Mouse (Mus musculus): ENCODE results near the gene Pgm2. TPM values are rescaled to one million over a fixed set of nuclear protein-coding genes. Genes with fewer than 3 reads are reported as not detected.
A peak's percentile ranks its signal among the peaks of the same experiment; 100 is the strongest.

Pgm2 gene
- total and polyA plus RNA-seq, 2 experiments from 2014 or later = 6.5 to 10.4 TPM

DNA sequence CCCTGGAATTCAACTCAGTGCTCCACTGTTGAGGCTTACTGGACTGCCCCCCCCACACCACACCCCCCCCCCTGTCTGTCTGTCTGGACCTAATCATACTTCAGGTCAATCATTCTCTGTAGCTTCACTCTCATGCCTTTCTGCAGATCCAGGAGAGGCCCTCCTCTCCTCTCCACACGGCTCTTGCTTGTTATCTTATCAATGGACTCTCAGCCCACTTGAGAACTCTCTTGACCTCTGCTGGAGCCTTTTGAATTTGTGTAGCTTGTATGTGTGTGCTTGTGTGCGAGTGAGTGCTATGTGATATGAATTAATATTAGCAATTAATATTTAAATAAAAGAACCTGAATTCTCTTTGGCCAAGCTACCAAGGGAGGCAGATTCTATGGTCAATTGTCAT, 26.6 kb upstream of the Pgm2 start:
- H3K9me3 ChIP-seq (replicated peaks; ENCODE audit: control insufficient read depth, low read length) = no peaks in the 10 kb centered on the region
- no peak for DNase-seq (ENCODE audit: low spot score)
- peaks cover 73% of the 10 kb centered on the region for H3K27me3 ChIP-seq (ENCODE audit: control insufficient read depth, insufficient read depth, low read length)
- no peak overlapping the region for H3K9ac ChIP-seq (replicated peaks; ENCODE audit: low read depth, low read length)
- no peak overlapping the region for H3K4me2 ChIP-seq (ENCODE audit: low read depth, low read length)
- no peaks in the 10 kb centered on the region for H3K36me3 ChIP-seq (replicated peaks; ENCODE audit: control insufficient read depth, insufficient read depth, low read length)
- WGBS = 15% methylated on average over 2 of the region's 2 CpGs
- H3K4me3 ChIP-seq (ENCODE audit: low read depth, low read length) = no peak overlapping the region
- TF ChIP-seq CTCF (IDR thresholded peaks at IDR 0.05; ENCODE audit: low read depth) = no peak
- peaks cover 8% of the 10 kb centered on the region for H3K4me1 ChIP-seq (ENCODE audit: control insufficient read depth, insufficient read depth)
- H3K27ac ChIP-seq (ENCODE audit: low read depth) = no peak overlapping the region
- ATAC-seq (ENCODE audit: insufficient read depth, low read depth) = no peak

DNA sequence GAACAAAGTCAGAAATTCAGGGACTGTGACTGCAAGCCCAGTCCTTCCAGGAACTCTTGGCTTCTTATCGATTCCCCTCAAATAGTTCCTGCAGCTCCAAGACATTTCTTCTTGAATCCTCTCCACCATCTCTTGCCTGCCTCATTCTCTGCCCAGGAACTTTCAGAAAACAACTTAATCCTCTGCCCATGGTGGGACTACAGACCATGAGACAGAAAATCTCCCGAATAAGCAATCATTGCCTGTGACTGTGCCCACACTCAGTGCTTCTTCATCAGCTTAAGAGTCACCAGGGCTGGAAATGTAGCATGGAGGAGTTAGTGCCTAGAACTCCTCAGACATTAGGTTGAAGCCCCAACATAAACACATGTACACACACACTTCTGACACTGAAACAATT, 25.2 kb upstream of the Pgm2 start:
- Histone ChIP-seq H3K9ac (replicated peaks; ENCODE audit: low read depth, low read length) (no peak overlapping the region), H3K4me2 (ENCODE audit: low read depth, low read length) (no peak overlapping the region), H3K9me3 (replicated peaks; ENCODE audit: control insufficient read depth, low read length) (no peaks in the 10 kb centered on the region), H3K27ac (ENCODE audit: low read depth) (no peak overlapping the region), H3K4me1 (ENCODE audit: control insufficient read depth, insufficient read depth) (peaks cover 8% of the 10 kb centered on the region), H3K27me3 (ENCODE audit: control insufficient read depth, insufficient read depth, low read length) (peaks cover 59% of the 10 kb centered on the region), H3K36me3 (replicated peaks; ENCODE audit: control insufficient read depth, insufficient read depth, low read length) (no peaks in the 10 kb centered on the region), H3K4me3 (ENCODE audit: low read depth, low read length) (no peak overlapping the region)
- ATAC-seq (ENCODE audit: insufficient read depth, low read depth) = no peak
- no peak for DNase-seq (ENCODE audit: low spot score)
- WGBS = 63% methylated on average over 2 of the region's 2 CpGs
- TF ChIP-seq CTCF (IDR thresholded peaks at IDR 0.05; ENCODE audit: low read depth) (no peak), EP300 (IDR thresholded peaks at IDR 0.05; ENCODE audit: low read depth) (no peak)

DNA sequence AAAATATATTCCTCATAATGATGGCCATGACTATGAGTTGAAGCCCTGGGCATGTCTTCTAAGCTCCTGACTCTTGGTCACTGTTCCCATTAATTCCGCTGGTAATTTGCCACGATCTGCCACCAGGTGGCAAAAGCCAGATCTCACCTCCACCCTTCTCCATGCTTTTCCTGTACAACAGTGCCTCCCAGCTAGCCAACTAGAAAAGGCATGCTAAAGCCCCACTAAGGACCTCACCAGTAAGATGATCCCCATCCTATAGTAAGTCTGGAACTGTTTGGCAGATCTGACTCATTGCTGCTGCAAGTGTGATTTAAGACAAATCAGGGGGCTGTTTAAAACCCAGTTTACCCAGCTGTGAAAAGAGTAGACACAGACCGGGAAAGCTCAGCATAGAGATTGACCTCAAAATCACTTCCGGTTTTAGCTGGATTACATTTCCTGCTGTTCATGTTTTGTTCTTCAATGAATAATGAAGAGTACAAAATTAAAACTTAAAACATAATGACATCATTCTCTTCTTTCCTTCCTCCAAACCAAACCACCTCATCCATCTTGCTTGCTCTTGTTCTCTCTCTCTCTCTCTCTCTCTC, 22.6 kb upstream of the Pgm2 start:
- no peaks in the 10 kb centered on the region for H3K36me3 ChIP-seq (replicated peaks; ENCODE audit: control insufficient read depth, insufficient read depth, low read length)
- ATAC-seq (ENCODE audit: insufficient read depth, low read depth) (peak; percentile 89), DNase-seq (ENCODE audit: low spot score) (peak; percentile 86)
- H3K27me3 ChIP-seq (ENCODE audit: control insufficient read depth, insufficient read depth, low read length) = peaks cover 37% of the 10 kb centered on the region
- H3K4me3 ChIP-seq (ENCODE audit: low read depth, low read length) = no peak overlapping the region
- WGBS = 26% methylated on average over 4 of the region's 4 CpGs
- no peak overlapping the region for H3K9ac ChIP-seq (replicated peaks; ENCODE audit: low read depth, low read length)
- peak; percentile 98 for TF ChIP-seq CTCF (IDR thresholded peaks at IDR 0.05; ENCODE audit: low read depth)
- no peak for TF ChIP-seq EP300 (IDR thresholded peaks at IDR 0.05; ENCODE audit: low read depth)
- H3K4me1 ChIP-seq (ENCODE audit: control insufficient read depth, insufficient read depth) = no peaks in the 10 kb centered on the region
- H3K9me3 ChIP-seq (replicated peaks; ENCODE audit: control insufficient read depth, low read length) = no peaks in the 10 kb centered on the region
- no peak overlapping the region for H3K4me2 ChIP-seq (ENCODE audit: low read depth, low read length)
- H3K27ac ChIP-seq (ENCODE audit: low read depth) = no peak overlapping the region

DNA sequence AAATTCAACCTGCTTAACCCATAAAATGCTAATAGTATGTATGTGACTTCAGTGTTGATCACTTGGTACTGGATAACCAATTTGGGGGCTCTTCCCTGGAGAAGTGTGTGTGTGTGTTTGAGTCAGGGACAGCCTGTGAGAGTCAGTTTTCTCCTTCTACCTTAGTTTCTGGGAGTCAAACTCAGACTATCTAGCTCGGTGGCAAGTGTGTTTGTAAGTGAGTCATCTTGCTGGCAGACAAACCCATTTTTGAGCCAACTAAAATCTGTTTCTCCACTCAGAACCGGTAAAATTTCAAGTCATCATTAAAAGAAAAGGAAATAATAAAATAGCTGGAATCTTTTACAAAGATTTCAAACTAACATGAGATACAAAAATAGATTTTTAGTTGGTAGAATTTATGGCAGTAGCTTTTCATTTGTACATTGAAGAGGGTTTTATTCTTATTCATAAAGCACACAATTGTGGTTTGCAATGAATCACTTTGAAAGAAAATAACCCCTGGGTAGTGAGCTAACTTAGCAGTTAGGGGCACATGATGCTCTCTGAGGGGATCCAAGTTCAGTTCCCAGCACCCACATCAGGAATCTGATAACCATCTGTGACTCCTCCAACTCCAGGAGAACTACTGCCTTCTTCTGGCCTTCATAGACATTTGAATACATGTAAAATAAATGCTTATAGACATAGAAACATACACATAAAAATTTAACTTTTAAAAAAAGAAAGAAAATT, 21.8 kb upstream of the Pgm2 start:
- DNase-seq (ENCODE audit: low spot score) = no peak
- H3K9me3 ChIP-seq (replicated peaks; ENCODE audit: control insufficient read depth, low read length) = no peaks in the 10 kb centered on the region
- TF ChIP-seq EP300 (IDR thresholded peaks at IDR 0.05; ENCODE audit: low read depth) = no peak
- no peak for TF ChIP-seq CTCF (IDR thresholded peaks at IDR 0.05; ENCODE audit: low read depth)
- H3K9ac ChIP-seq (replicated peaks; ENCODE audit: low read depth, low read length) = no peak overlapping the region
- ATAC-seq (ENCODE audit: insufficient read depth, low read depth) = no peak
- H3K27ac ChIP-seq (ENCODE audit: low read depth) = no peak overlapping the region
- H3K36me3 ChIP-seq (replicated peaks; ENCODE audit: control insufficient read depth, insufficient read depth, low read length) = no peaks in the 10 kb centered on the region
- no peak overlapping the region for H3K4me3 ChIP-seq (ENCODE audit: low read depth, low read length)
- H3K4me2 ChIP-seq (ENCODE audit: low read depth, low read length) = no peak overlapping the region
- peaks cover 32% of the 10 kb centered on the region for H3K27me3 ChIP-seq (ENCODE audit: control insufficient read depth, insufficient read depth, low read length)
- WGBS = 51% methylated on average over 2 of the region's 2 CpGs
- no peaks in the 10 kb centered on the region for H3K4me1 ChIP-seq (ENCODE audit: control insufficient read depth, insufficient read depth)

DNA sequence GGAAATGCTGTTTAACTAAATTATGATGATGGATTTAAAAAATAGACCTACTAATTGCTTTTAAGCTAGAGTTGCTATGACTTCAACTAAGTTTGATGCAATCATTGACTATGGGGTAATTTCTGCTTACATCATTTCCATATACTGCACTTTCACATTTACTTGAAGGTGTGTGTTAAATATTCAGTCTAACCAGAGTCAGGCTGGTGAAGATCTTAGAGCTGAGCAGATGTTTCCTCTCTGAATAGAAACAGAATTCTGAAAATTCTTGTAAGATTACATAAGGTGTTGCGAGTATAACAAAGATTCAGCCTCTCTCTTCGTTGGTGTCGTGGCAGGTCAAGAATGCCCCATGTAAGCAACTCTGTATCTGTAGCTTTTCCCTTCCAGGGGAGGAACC, 18.3 kb upstream of the Pgm2 start:
- no peak overlapping the region for H3K27ac ChIP-seq (ENCODE audit: low read depth)

More for the DNA sequence above, 18.3 kb upstream of the Pgm2 start:
- 71% methylated on average over 3 of the region's 3 CpGs for WGBS
- no peak for ATAC-seq (ENCODE audit: insufficient read depth, low read depth)
- Histone ChIP-seq H3K4me3 (ENCODE audit: low read depth, low read length) (no peak overlapping the region), H3K9me3 (replicated peaks; ENCODE audit: control insufficient read depth, low read length) (no peaks in the 10 kb centered on the region), H3K36me3 (replicated peaks; ENCODE audit: control insufficient read depth, insufficient read depth, low read length) (no peaks in the 10 kb centered on the region), H3K27me3 (ENCODE audit: control insufficient read depth, insufficient read depth, low read length) (peaks cover 8% of the 10 kb centered on the region), H3K4me2 (ENCODE audit: low read depth, low read length) (no peak overlapping the region), H3K4me1 (ENCODE audit: control insufficient read depth, insufficient read depth) (no peaks in the 10 kb centered on the region), H3K9ac (replicated peaks; ENCODE audit: low read depth, low read length) (no peak overlapping the region)
- no peak for TF ChIP-seq EP300 (IDR thresholded peaks at IDR 0.05; ENCODE audit: low read depth)
- TF ChIP-seq CTCF (IDR thresholded peaks at IDR 0.05; ENCODE audit: low read depth) = no peak
- no peak for DNase-seq (ENCODE audit: low spot score)

All from heart, postnatal 0 days (tissue).